Mouse (Mus musculus) C2C12 (cell line): ENCODE data around the gene Gm42372.

Experiments
- CEBPB ChIP-seq: IDR thresholded peaks from one replicate; pipeline ENCODE4 v1.6.1; 2011; ENCODE audit warnings: low read depth, mild to moderate bottlenecking, control low read depth, moderate library complexity
- CTCF ChIP-seq: IDR thresholded peaks from one replicate; pipeline ENCODE4 v1.5.1; 2011; ENCODE audit not compliant: control insufficient read depth, insufficient read depth, insufficient read length
- FOSL1 ChIP-seq: IDR thresholded peaks from one replicate; pipeline ENCODE4 v1.8.0; 2011; ENCODE audit warnings: mild to moderate bottlenecking, low read length; ENCODE audit not compliant: poor library complexity, insufficient read depth, severe bottlenecking
- MYOD1 ChIP-seq: IDR thresholded peaks from one replicate; pipeline ENCODE4 v1.6.1; 2011; ENCODE audit warnings: low read depth; ENCODE audit not compliant: control insufficient read depth, insufficient read length
- MYOG ChIP-seq: IDR thresholded peaks from one replicate; pipeline ENCODE4 v1.6.1; 2011; ENCODE audit not compliant: control insufficient read depth, insufficient read length; ENCODE audit errors: extremely low read depth

DNA sequence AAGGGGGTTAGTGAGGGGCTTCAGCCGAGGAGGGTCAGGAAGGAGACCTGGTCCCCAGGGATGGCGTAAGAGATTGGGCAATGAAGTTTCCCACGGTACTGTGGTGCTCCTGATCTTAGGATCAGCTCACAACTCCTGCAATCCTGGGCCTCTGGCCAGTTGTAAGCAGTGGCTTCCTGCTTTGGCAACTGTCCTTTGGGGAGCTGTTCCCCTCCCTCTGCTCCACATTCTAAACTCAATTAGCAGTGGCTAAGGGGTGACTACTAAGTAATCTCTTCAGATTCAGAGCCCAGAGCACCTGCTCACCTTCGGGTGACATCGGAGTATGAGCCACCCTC is 27.1 kb downstream of the Gm42372 start:
- no peak for TF ChIP-seq CTCF
- TF ChIP-seq MYOG, result no peak
- no peak for TF ChIP-seq CEBPB
- TF ChIP-seq FOSL1, result no peak
- no peak for TF ChIP-seq MYOD1
